Mouse (Mus musculus) heart, adult 8-10 months (tissue): ENCODE results near the gene Ric1. TPM values are rescaled to one million over a fixed set of nuclear protein-coding genes. Genes with fewer than 3 reads are reported as not detected.

ENCODE experiments used
- DNase-seq: peaks from one replicate; pipeline ENCODE4 v3.0.0; 2022; ENCODE audit warnings: low spot score
- total RNA-seq, 4 experiments: library from RNA; stranded (reverse); gene quantifications; 2 replicates each; pipeline ENCODE4 v1.2.4; 2022

Ric1 gene
- total RNA-seq, 4 experiments from 2014 or later, result 17.2 to 19.8 (median 18.8) TPM

DNA sequence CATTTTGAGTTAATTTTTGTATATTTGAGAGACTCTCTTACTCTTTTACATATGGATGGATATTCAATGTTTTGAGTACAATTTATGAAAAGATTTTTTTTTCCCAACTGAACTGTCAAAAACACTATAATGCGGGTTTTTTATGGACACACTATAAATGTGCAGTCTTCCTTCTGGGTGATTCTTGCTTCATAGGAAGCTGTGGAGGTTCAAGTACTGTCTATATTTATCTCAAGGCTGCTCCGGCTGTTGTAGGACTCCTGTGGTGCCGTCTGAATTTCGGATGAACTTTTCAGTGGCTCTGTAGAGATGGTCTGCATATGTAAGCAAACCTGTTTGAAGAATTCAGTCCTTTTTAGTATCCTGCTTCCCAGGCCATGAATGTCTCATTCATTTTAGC is 86.1 kb downstream of the Ric1 start:
- DNase-seq, result no peak

DNA sequence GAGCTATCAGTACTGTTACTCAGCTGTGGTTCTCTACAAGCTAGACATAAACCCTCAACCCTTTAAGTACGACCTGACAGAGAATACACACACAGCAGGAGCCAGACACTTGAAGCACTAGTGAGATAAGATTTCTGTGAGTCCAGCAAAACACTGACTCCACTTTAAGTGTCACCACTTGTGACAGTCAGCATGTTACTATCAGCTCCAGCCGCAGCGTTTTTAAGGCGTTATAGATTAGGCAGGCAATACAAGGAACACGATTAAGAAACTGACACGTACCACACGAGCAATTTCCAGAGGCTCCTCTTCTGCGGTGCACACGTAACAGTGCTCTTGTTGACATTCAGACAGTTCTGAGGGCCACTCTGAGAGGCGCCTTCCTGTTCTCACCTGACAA is 88.8 kb downstream of the Ric1 start:
- DNase-seq, result no peak

DNA sequence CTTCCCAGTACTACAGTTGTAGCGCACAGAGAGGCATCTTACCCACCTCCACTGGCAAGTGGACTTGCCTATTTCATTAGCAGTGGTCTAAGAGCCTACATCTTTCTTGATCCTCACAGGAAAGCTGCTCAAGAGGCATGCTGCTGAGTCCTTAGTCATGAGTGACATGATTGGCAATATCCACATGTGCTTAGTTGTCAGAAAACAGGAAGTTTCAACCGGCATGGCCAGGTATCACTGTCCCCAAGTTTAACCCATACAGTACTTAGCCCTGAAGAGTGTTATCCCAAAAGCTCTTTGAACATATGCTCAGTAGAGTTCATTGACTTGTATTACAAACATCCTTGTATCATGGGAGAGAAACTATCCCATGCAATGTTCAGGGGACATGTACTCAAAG is 90.0 kb downstream of the Ric1 start:
- no peak for DNase-seq

DNA sequence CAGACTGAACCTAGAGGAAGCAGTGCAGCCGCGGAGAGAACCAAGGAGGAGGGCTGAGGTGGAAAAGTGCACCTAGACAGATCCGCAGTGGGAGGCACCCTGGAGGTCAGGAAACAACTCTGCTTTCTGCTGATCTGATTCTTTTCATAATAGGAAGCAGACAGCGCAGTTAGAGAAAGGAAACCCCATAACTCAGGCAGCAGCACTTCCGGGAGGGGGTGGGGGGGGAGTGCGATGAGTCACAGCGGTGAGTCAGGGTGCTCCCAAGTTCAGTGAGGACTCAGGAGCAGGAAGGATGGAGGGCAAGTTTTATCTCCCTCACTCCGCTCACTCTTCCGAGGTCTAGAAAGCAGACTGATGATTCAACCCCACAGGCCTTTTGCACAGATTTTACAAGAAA is 119.0 kb downstream of the Ric1 start:
- DNase-seq, result peak; percentile 11

DNA sequence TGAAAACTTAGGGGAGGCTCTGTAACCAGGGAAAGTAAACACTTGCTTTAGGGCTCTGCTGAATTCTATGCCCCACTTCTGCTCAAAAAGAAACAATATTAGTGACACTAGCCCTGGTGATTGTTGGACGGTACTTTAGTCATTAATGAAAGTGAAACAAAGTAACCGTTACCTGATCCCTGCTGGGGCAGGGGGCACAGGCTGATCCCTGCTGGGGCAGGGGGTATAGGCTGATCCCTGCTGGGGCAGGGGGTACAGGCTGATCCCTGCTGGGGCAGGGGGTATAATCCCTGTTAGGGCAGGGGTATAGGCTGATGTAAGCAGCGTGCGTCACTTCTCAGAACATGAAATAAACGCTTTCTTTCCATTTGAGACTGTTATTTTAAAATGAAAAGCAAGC is 119.4 kb downstream of the Ric1 start:
- DNase-seq, result no peak

DNA sequence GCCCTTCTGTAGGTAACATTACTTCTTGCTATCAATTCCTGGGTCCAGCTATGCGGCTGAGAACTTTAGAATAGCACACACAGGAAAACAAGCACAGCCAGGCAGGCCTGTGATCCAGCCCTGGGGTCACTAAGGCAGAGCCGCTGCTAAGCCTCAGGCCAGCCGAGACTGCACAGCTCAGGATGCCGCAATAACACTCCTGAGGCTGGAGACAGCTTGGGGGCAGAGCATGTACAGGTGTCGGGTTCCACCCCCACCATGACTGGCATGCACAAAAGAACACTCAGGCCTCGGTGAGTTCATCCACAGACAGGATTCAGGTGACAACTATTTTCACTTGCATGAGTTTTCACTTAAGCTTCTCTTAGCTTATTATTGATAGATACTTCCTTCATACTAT is 120.1 kb downstream of the Ric1 start:
- no peak for DNase-seq

DNA sequence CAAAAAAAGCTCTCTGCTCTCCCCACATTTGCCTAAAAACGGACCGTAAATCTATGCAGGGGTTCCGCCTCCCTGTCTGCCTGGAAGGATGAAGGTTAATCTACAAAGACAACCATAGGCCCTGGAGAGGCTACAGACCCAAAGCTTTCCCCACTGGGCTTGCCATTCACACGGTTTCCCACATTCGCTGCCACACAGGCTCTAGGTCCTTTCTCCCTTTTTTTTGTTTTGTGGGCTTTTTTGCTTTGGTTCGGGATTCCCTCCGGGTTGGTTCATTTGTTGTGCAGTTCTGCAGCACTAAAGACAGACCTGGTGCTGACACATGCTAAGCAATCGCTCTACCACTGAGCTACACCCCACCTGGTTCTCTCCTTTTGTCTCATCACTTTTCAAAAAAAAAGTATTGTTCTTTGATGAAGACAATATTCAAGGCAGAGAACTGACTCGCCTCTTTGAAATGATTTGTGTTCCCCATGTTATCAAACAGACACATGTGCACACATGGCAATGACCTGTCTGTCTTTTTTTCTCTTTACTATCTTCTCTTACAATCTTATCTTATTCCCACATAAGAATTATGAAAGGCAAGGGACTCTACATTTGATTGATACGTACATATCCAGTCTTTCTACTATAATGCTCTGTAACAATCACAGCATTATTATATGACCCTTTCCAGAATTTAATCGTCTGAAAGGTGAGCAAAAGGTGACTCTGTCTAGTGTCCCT is 121.3 kb downstream of the Ric1 start:
- DNase-seq, result no peak

DNA sequence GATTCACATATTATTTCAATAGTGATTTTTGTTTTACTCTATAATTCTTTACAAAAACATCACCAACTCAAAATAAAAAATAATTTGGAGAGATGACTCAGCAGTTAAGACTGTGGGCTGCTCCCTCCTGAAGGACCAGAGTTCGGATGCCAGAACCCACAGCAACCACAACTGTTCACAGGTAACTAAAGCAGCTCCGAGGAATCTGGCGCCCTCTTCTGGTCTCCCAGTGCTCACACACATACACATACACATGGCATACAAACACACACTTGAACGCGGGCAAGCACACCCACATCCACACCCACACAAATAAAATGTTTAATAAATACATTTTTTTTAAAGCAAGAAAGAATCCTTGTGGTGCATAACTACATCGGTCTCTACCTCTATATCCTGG is 122.7 kb downstream of the Ric1 start:
- DNase-seq, result no peak

DNA sequence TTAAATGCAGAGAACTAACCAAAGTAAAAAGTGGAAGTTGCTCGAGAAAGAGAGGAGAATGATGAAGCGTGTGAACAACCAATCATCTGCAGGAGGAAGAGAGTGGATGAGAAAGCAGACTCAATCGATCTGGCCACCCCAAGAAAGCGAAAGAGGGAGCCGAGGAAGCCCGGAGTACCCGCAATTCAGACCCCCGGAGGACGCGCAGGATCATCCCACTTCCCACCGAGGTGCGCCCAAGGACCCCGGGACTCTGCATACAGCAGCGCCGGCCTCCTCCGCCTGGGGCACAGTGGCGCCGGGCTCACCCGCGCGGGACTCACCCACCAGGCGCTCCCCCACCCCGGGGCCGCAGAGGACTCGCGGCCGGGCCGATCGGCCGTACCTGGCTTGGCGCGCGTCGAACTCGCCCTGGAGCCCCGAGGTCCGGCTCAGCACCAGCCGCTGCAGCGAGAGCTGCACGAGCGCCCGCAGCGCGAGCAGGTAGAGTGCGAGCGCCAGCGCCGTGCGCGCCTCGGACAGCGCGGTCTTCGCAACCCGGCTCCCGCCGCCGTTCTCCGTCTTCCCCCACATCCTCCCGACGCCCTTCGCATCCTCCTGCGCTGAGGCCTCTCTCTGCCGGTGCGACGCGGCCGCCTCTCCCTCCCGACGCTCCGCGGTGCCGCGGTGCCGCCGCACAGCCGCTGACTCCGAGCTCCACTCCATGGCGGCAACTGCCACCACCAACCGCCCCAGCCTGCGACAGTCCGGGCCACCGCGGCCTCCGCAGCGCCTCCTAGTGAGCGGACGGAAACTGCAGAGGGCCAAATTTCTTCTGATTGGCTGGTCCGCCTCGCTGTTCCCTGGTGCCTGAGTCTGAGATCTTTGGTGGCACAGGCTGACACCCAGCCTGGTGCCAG is 125.8 kb downstream of the Ric1 start, which contains the start of gene Ermp1:
Gene Ermp1, minus strand, starts transcription at position 765 of the 899 bp plus-strand sequence.
- DNase-seq, result peak; percentile 97

DNA sequence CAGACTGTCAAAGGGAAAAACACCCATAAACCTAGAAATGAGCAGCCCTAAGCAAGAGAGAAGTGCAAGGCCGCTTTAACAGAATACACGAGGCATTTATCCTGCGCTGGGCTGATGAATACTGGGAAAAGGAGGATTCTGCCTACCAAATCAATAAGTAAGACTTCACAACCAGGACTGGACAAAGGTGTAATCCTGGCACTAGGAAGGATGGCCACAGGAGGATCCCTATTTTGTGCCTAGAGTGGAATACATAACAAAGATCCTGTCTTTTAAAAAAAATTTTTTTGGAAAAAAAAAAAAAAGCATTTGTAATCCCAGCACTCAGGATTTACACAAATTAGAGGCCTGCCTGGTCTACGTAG is 126.5 kb downstream of the Ric1 start:
- DNase-seq, result no peak

DNA sequence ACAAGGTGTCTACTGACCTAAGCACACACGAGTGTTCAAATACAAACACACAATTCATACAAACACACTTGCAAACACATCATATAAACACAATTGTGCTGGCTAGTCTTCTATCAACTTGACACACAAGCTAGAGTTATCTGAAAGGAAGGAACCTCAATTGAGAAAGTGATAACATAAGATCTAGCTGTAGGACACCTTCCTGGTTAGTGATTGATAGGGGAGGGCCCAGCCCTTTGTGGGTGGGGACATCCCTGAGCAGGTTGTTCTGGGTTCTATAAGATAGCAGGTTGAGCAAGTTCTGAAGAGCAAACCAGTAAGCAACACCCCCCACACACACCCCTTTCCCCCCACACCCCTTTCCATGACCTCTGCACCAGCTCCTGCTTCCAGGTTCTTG is 127.6 kb downstream of the Ric1 start:
- no peak for DNase-seq

DNA sequence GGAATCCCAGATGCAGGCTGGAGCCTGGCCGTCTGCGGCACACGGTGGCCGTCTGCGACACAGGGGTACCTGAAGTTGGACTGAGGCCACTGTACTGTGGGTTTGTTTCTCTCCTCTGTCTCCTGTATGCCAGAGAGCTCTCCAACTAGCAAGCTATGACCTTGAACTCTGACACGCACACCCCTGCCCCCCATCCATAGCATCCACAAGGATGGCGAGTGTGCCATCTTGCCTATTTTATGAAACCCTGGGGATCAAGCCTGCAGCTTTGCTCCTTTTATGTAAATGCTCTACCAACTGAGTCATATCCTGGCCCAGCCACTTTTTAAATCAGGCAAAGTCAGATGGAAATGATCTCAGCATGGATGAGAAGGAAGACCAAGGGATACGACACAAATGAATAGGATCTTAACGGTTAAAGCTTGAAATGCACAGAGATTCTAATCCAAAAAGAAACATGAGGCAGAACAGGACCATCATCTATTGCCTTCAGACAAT is 131.7 kb downstream of the Ric1 start:
- DNase-seq, result no peak

DNA sequence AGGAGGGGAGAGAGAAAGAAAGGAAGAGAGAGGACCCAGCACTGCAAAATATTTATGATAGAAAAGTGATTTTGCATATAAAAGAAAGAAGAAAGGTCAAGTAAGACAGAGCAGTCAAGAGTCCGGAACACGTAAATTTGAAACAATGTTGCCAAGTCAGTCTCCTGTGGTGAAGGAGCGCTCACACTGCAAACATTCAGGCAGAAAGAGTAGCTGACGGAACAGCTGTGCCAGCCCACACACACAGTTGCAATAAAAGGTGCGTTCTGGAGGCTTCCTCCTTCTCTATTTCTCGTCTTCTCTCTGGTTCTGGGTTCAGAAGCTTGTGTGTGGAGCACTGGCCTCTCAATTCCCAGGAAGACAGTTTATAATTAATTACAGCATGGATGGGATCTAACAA is 133.1 kb downstream of the Ric1 start:
- DNase-seq, result no peak

DNA sequence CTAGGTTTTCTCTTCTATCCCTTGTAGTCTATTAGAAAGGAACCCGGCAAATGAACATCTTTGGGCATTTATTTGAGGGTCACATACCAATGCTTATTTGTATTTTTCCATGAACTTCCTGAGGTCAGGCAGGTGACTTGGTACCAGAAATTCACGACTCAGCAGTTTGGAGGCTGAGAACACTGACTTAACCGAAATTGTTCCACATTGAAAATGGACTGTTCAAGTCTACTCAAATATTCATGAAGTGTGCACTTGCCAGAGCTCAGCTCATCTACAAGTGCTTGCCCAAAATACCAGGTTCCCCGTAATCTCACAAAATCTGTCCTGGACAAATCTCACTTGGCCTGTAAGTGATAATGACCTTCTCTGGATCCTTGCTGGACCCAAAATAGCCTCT is 133.9 kb downstream of the Ric1 start:
- no peak for DNase-seq

Other genes with a start within 250 kb of the Ric1 start
- gene Insl6, start 196.9 kb upstream of the Ric1 start, total RNA-seq, result under 1 TPM in 1 of 4 experiments, not detected in 3; 0.63 TPM
- not detected for gene Rln1, start 187.6 kb upstream of the Ric1 start, total RNA-seq
- gene Plgrkt, start 154.9 kb upstream of the Ric1 start, total RNA-seq, result 10 to 100 TPM; 26.7 to 34.5 (median 28.7) TPM
- gene Cd274, start 154.8 kb upstream of the Ric1 start, total RNA-seq, result 1 to 10 TPM; 3.0 to 3.6 (median 3.4) TPM
- gene Pdcd1lg2, start 111.4 kb upstream of the Ric1 start, total RNA-seq, result under 1 TPM in 1 of 4 experiments, not detected in 3; 0.31 TPM
- gene Ermp1, start 126.1 kb downstream of the Ric1 start, total RNA-seq, result 10 to 100 TPM in 3 of 4 experiments, 1 to 10 TPM in 1; 9.7 to 11.8 (median 10.8) TPM
- under 1 TPM; 0.30 to 0.97 (median 0.44) TPM for gene Mlana, start 175.5 kb downstream of the Ric1 start, total RNA-seq